Mouse (Mus musculus) liver, adult 2 months (tissue): ENCODE measurements at regions not wholly inside any gene's neighbourhood (a gene's known extent, or its start where the extent isn't known, plus 50 kb on each side); places are given as distances from the start of the nearest gene placed in this dataset.

Experiments
- CTCF ChIP-seq: fragments of 200-500 bp; IDR thresholded peaks from 2 replicates; pipeline ENCODE4 v1.5.1; 2011; ENCODE audit warnings: low read depth, low read length, control low read depth
- POLR2A ChIP-seq: fragments of 200-500 bp; IDR thresholded peaks from 2 replicates; pipeline ENCODE4 v1.6.1; 2011; ENCODE audit warnings: low read length, control low read depth; ENCODE audit not compliant: insufficient read depth; ENCODE audit errors: extremely low read depth

DNA sequence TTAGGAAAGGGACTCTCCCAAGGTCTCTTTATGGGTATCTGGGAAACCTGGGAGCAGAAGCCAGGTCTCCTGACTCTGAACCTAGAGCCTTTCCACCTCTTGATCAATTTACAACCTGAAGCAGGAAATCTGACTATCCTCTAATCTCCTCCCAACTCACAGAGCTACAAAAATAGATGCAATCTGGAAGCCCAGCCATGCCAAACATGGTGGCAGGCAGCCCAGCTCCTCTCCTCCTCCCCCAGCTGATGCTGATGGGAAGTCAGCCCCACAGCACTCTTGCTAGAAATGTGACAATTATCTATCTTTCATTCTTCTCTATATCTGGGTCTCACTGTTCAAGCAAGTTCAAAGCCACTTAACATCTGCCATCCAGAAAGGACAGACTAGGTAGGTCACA, 233.5 kb downstream of the Sec61b start:
- TF ChIP-seq CTCF (no peak), POLR2A (no peak)
